Mouse (Mus musculus): Measurements from ENCODE around the gene Mlec.

Mlec gene

GRCm38 (mm10) chr5:115158040-115158983 lies at the start of gene Mlec:
TSS of gene Mlec (minus strand) at chr5:115158179.
- peak; percentile 99 for DNase-seq (ENCODE audit: low spot score)

- no peak for DNase-seq (ENCODE audit: low spot score)
Observed at GRCm38 (mm10) chr5:115207244-115207643, 49.3 kb upstream of the Mlec start.

- DNase-seq (ENCODE audit: low spot score): no peak
Observed at GRCm38 (mm10) chr5:115204562-115205311, 46.8 kb upstream of the Mlec start.

- DNase-seq (ENCODE audit: low spot score): no peak
Observed at GRCm38 (mm10) chr5:115203735-115204561, 46.0 kb upstream of the Mlec start.

GRCm38 (mm10) chr5:115194626-115195221 lies 36.7 kb upstream of the Mlec start:
- DNase-seq (ENCODE audit: low spot score): no peak

GRCm38 (mm10) chr5:115193669-115194625 lies 36.0 kb upstream of the Mlec start, which contains the start of gene Cabp1:
TSS of gene Cabp1 (minus strand) at chr5:115194381.
- DNase-seq (ENCODE audit: low spot score): no peak

- DNase-seq (ENCODE audit: low spot score): peak; percentile 44
Observed at GRCm38 (mm10) chr5:115193226-115193625, 35.2 kb upstream of the Mlec start.

GRCm38 (mm10) chr5:115192828-115193195 lies 34.8 kb upstream of the Mlec start:
- DNase-seq (ENCODE audit: low spot score): no peak

GRCm38 (mm10) chr5:115191880-115192827 lies 34.2 kb upstream of the Mlec start:
- DNase-seq (ENCODE audit: low spot score): no peak

GRCm38 (mm10) chr5:115190081-115190480 lies 32.1 kb upstream of the Mlec start:
- DNase-seq (ENCODE audit: low spot score): no peak

- DNase-seq (ENCODE audit: low spot score): no peak
Observed at GRCm38 (mm10) chr5:115188824-115189223, 30.8 kb upstream of the Mlec start.

GRCm38 (mm10) chr5:115187188-115188131 lies 29.5 kb upstream of the Mlec start:
- peak; percentile 88 for DNase-seq (ENCODE audit: low spot score)

GRCm38 (mm10) chr5:115186371-115187073 lies 28.5 kb upstream of the Mlec start:
- no peak for DNase-seq (ENCODE audit: low spot score)

GRCm38 (mm10) chr5:115184726-115185125 lies 26.7 kb upstream of the Mlec start:
- DNase-seq (ENCODE audit: low spot score): peak; percentile 47

GRCm38 (mm10) chr5:115183482-115183881 lies 25.5 kb upstream of the Mlec start:
- no peak for DNase-seq (ENCODE audit: low spot score)

GRCm38 (mm10) chr5:115182925-115183324 lies 24.9 kb upstream of the Mlec start:
- no peak for DNase-seq (ENCODE audit: low spot score)

GRCm38 (mm10) chr5:115181248-115181940 lies 23.4 kb upstream of the Mlec start:
- no peak for DNase-seq (ENCODE audit: low spot score)

All from yolk sac, embryonic 10.5 days (tissue).